Mouse (Mus musculus): ENCODE measurements at regions not wholly inside any gene's neighbourhood (a gene's known extent, or its start where the extent isn't known, plus 50 kb on each side); places are given as distances from the start of the nearest gene placed in this dataset.

- Histone ChIP-seq H3K79me2 (replicated peaks; ENCODE audit: control insufficient read depth, extremely low read depth, insufficient read depth, poor library complexity, severe bottlenecking) (no peaks in the 10 kb centered on the region), H3K36me3 (replicated peaks in 1 of 2; ENCODE audit: control insufficient read depth in 1 of 2, insufficient read depth in 1 of 2, low read length in 1 of 2) (no peaks in the 10 kb centered on the region), H3K4me3 (replicated peaks in 1 of 3; ENCODE audit: low read depth in 2 of 3, low read length in 2 of 3, poor library complexity in 1 of 3) (no peak overlapping the region), H3K4me2 (ENCODE audit: insufficient read depth, low read depth, poor library complexity, severe bottlenecking) (no peak overlapping the region), H3K27me3 (replicated peaks) (no peaks in the 10 kb centered on the region), H3K4me1 (ENCODE audit: control insufficient read depth in 1 of 2, insufficient read depth in 2 of 2) (no peaks in the 10 kb centered on the region), H3K9me3 (replicated peaks; ENCODE audit: low read length) (no peaks in the 10 kb centered on the region), H3K9ac (ENCODE audit: insufficient read depth, low read depth) (no peak overlapping the region), H3K27ac (ENCODE audit: insufficient read depth, low read depth) (no peak overlapping the region)
- dilution Hi-C loops (cut with MboI; ENCODE audit: extremely low pct_ligation_motif_present, extremely low pct_unique_long_range_greater_than_20kb, low sequenced_read_pairs): no loop called here
- in situ Hi-C loops (cut with MboI; ENCODE audit: low pct_ligation_motif_present, low pct_unique_long_range_greater_than_20kb, low sequenced_read_pairs): no loop called here
- DNase-seq (ENCODE audit: extremely low read depth): no peak
- no peak for TF ChIP-seq NELFE (IDR thresholded peaks at IDR 0.05; ENCODE audit: low read depth, low read length)
- no peak for TF ChIP-seq MEF2A (IDR thresholded peaks at IDR 0.05; ENCODE audit: borderline replicate concordance, low read depth, low read length)
- TF ChIP-seq CTCF (conservative IDR thresholded peaks at IDR 0.05 in 1 of 2, IDR thresholded peaks at IDR 0.05 in 1 of 2; ENCODE audit: low read depth in 2 of 2, low read length in 2 of 2): no peak
- TF ChIP-seq POLR2AphosphoS2 (IDR thresholded peaks at IDR 0.05; ENCODE audit: low read depth, low read length): no peak
- no peak for TF ChIP-seq MYC (IDR thresholded peaks at IDR 0.05; ENCODE audit: low read depth, low read length)
- no peak for TF ChIP-seq USF2 (conservative IDR thresholded peaks at IDR 0.05; ENCODE audit: low read depth, low read length)
- no peak for TF ChIP-seq EP300 (IDR thresholded peaks at IDR 0.05; ENCODE audit: low read length)
- no peak for TF ChIP-seq UBTF (IDR thresholded peaks at IDR 0.05; ENCODE audit: low read depth, low read length)
- no peak for TF ChIP-seq MAZ (IDR thresholded peaks at IDR 0.05; ENCODE audit: low read depth, low read length)
- no peak for TF ChIP-seq ZMIZ1 (IDR thresholded peaks at IDR 0.05; ENCODE audit: low read depth, low read length)
- no peak for TF ChIP-seq MAFK (IDR thresholded peaks at IDR 0.05; ENCODE audit: insufficient replicate concordance, low read length)
- no peak for TF ChIP-seq CHD1 (IDR thresholded peaks at IDR 0.05; ENCODE audit: low read depth, low read length)
- TF ChIP-seq SMC3 (IDR thresholded peaks at IDR 0.05; ENCODE audit: low read depth, low read length): no peak
- TF ChIP-seq PAX5 (IDR thresholded peaks at IDR 0.05; ENCODE audit: low read length): no peak
- no peak for TF ChIP-seq USF1 (IDR thresholded peaks at IDR 0.05; ENCODE audit: low read depth, low read length)
- TF ChIP-seq BHLHE40 (IDR thresholded peaks at IDR 0.05; ENCODE audit: low read depth, low read length): no peak
These were observed 155.1 kb downstream of the Phf3 start for GRCm38 (mm10) chr1:30718578-30718977.

- Histone ChIP-seq H3K9ac (ENCODE audit: insufficient read depth, low read depth) (no peak overlapping the region), H3K27me3 (replicated peaks) (no peaks in the 10 kb centered on the region), H3K4me2 (ENCODE audit: insufficient read depth, low read depth, poor library complexity, severe bottlenecking) (no peak overlapping the region), H3K27ac (ENCODE audit: insufficient read depth, low read depth) (no peak overlapping the region), H3K79me2 (replicated peaks; ENCODE audit: control insufficient read depth, extremely low read depth, insufficient read depth, poor library complexity, severe bottlenecking) (no peaks in the 10 kb centered on the region), H3K4me1 (ENCODE audit: control insufficient read depth in 1 of 2, insufficient read depth in 2 of 2) (no peaks in the 10 kb centered on the region), H3K36me3 (replicated peaks in 1 of 2; ENCODE audit: control insufficient read depth in 1 of 2, insufficient read depth in 1 of 2, low read length in 1 of 2) (no peaks in the 10 kb centered on the region), H3K4me3 (replicated peaks in 1 of 3; ENCODE audit: low read depth in 2 of 3, low read length in 2 of 3, poor library complexity in 1 of 3) (no peak overlapping the region), H3K9me3 (replicated peaks; ENCODE audit: low read length) (no peaks in the 10 kb centered on the region)
- dilution Hi-C loops (cut with MboI; ENCODE audit: extremely low pct_ligation_motif_present, extremely low pct_unique_long_range_greater_than_20kb, low sequenced_read_pairs) (no loop called here), in situ Hi-C loops (cut with MboI; ENCODE audit: low pct_ligation_motif_present, low pct_unique_long_range_greater_than_20kb, low sequenced_read_pairs) (no loop called here)
- DNase-seq (ENCODE audit: extremely low read depth): no peak
- TF ChIP-seq E2F4 (IDR thresholded peaks at IDR 0.05; ENCODE audit: insufficient replicate concordance, low read depth, low read length) (no peak), TBP (conservative IDR thresholded peaks at IDR 0.05; ENCODE audit: low read depth, low read length) (no peak)
These were observed 157.4 kb downstream of the Phf3 start for GRCm38 (mm10) chr1:30716346-30716745.
